Mouse (Mus musculus): ENCODE results near the gene Tubg1.

GRCm38 (mm10) chr11:101110708-101111107 lies 9.0 kb upstream of the Tubg1 start:
- TF ChIP-seq EP300 (IDR thresholded peaks at IDR 0.05; ENCODE audit: low read depth) (no peak), CTCF (IDR thresholded peaks at IDR 0.05; ENCODE audit: low read depth) (no peak)

Data from heart, postnatal 0 days (tissue).